Mouse (Mus musculus) hindbrain, embryonic 15.5 days (tissue): ENCODE data around the gene Tnni2. TPM values are rescaled to one million over a fixed set of nuclear protein-coding genes. Genes with fewer than 3 reads are reported as not detected.

ENCODE experiments used
- polyA plus RNA-seq: library from polyadenylated mRNA; unstranded; fragments of >200 nt; fragmentation: Nextera tagmentation; extraction: Ambion mirVana; gene quantifications from 2 replicates; pipeline ENCODE4 v1.2.1, GENCODE M21; 2015

The Tnni2 gene
- polyA plus RNA-seq, 1 experiment from 2014 or later = 0.79 TPM

Other genes starting within 250 kb of the Tnni2 start
- gene Krtap5-3, start 240.4 kb upstream of the Tnni2 start, polyA plus RNA-seq = not detected in 2 replicates
- not detected in 2 replicates for gene Gm7579, start 229.9 kb upstream of the Tnni2 start, polyA plus RNA-seq
- gene Krtap5-5, start 211.8 kb upstream of the Tnni2 start, polyA plus RNA-seq = not detected in 2 replicates
- not detected in 2 replicates for gene Gm40460, start 200.7 kb upstream of the Tnni2 start, polyA plus RNA-seq
- gene Gm2431, start 183.5 kb upstream of the Tnni2 start, polyA plus RNA-seq = not detected in 2 replicates
- not detected in 2 replicates for gene Gm4559, start 167.4 kb upstream of the Tnni2 start, polyA plus RNA-seq
- not detected in 2 replicates for gene Krtap5-1, start 144.7 kb upstream of the Tnni2 start, polyA plus RNA-seq
- gene Krtap5-4, start 138.3 kb upstream of the Tnni2 start, polyA plus RNA-seq = not detected in 2 replicates
- 8.4 and 8.7 TPM in 2 replicates for gene Ifitm10, start 68.1 kb upstream of the Tnni2 start, polyA plus RNA-seq
- gene Gm49369, start 59.1 kb upstream of the Tnni2 start, polyA plus RNA-seq = 1.9 TPM in 1 of 2 replicates, not detected in the other
- 300 and 306 TPM in 2 replicates for gene Ctsd, start 53.8 kb upstream of the Tnni2 start, polyA plus RNA-seq
- gene Syt8, start 7.0 kb upstream of the Tnni2 start, polyA plus RNA-seq = not detected in 2 replicates
- 4.5 and 7.6 TPM in 2 replicates for gene Lsp1, start 19.0 kb downstream of the Tnni2 start, polyA plus RNA-seq
- 3.3 and 3.6 TPM in 2 replicates for gene Tnnt3, start 57.0 kb downstream of the Tnni2 start, polyA plus RNA-seq
- gene Mrpl23, start 90.9 kb downstream of the Tnni2 start, polyA plus RNA-seq = 21.1 and 21.6 TPM in 2 replicates
- 142 and 184 TPM in 2 replicates for gene Igf2, start 225.0 kb downstream of the Tnni2 start, polyA plus RNA-seq
- not detected in 2 replicates for gene Gm49394, start 228.1 kb downstream of the Tnni2 start, polyA plus RNA-seq